Mouse (Mus musculus): ENCODE measurements at regions not wholly inside any gene's neighbourhood (a gene's known extent, or its start where the extent isn't known, plus 50 kb on each side); places are given as distances from the start of the nearest gene placed in this dataset.

- WGBS, result 75% methylated on average over 13 of the region's 13 CpGs
- no peak for DNase-seq (ENCODE audit: low spot score)
- H3K9ac ChIP-seq (ENCODE audit: low read length), result no peak overlapping the region
Observed at GRCm38 (mm10) chr9:98673461-98674114, 72.1 kb upstream of the Mrps22 start.

GRCm38 (mm10) chr9:98672361-98672760, 70.9 kb upstream of the Mrps22 start:
- H3K9me3 ChIP-seq (ENCODE audit: control insufficient read depth, low read length), result no peaks in the 10 kb centered on the region
- no peaks in the 10 kb centered on the region for H3K36me3 ChIP-seq (ENCODE audit: control insufficient read depth, insufficient read depth, low read length)
- ATAC-seq (replicated peaks; ENCODE audit: low FRiP score, low TSS enrichment, low read depth) (no peak), DNase-seq (ENCODE audit: low spot score) (no peak)
- no peak overlapping the region for H3K4me3 ChIP-seq (ENCODE audit: low read depth, low read length)
- H3K9ac ChIP-seq (ENCODE audit: low read length), result no peak overlapping the region
- H3K27ac ChIP-seq (ENCODE audit: low read depth), result no peak overlapping the region
- no peaks in the 10 kb centered on the region for H3K4me1 ChIP-seq (replicated peaks; ENCODE audit: control insufficient read depth, insufficient read depth, low read length)
- no peak overlapping the region for H3K4me2 ChIP-seq (ENCODE audit: low read length)
- WGBS, result 35% methylated on average over 9 of the region's 9 CpGs
- no peaks in the 10 kb centered on the region for H3K27me3 ChIP-seq (replicated peaks; ENCODE audit: control insufficient read depth, insufficient read depth, low read length)

More at GRCm38 (mm10) chr9:98673461-98674114, 72.1 kb upstream of the Mrps22 start:
- Histone ChIP-seq H3K4me3 (ENCODE audit: low read depth, low read length) (no peak overlapping the region), H3K4me2 (ENCODE audit: low read length) (no peak overlapping the region), H3K27me3 (replicated peaks; ENCODE audit: control insufficient read depth, insufficient read depth, low read length) (no peaks in the 10 kb centered on the region), H3K36me3 (ENCODE audit: control insufficient read depth, insufficient read depth, low read length) (no peaks in the 10 kb centered on the region), H3K4me1 (replicated peaks; ENCODE audit: control insufficient read depth, insufficient read depth, low read length) (no peaks in the 10 kb centered on the region), H3K9me3 (ENCODE audit: control insufficient read depth, low read length) (no peaks in the 10 kb centered on the region), H3K27ac (ENCODE audit: low read depth) (no peak overlapping the region)
- no peak for ATAC-seq (replicated peaks; ENCODE audit: low FRiP score, low TSS enrichment, low read depth)

GRCm38 (mm10) chr9:98668423-98669330, 67.2 kb upstream of the Mrps22 start:
- WGBS, result 82% methylated on average over 23 of the region's 23 CpGs
- H3K36me3 ChIP-seq (ENCODE audit: control insufficient read depth, insufficient read depth, low read length), result no peaks in the 10 kb centered on the region
- no peak overlapping the region for H3K4me3 ChIP-seq (ENCODE audit: low read depth, low read length)
- no peak overlapping the region for H3K4me2 ChIP-seq (ENCODE audit: low read length)
- no peak for DNase-seq (ENCODE audit: low spot score)
- H3K27me3 ChIP-seq (replicated peaks; ENCODE audit: control insufficient read depth, insufficient read depth, low read length), result no peaks in the 10 kb centered on the region
- ATAC-seq (replicated peaks; ENCODE audit: low FRiP score, low TSS enrichment, low read depth), result no peak
- H3K27ac ChIP-seq (ENCODE audit: low read depth), result no peak overlapping the region
- H3K9ac ChIP-seq (ENCODE audit: low read length), result no peak overlapping the region
- no peaks in the 10 kb centered on the region for H3K9me3 ChIP-seq (ENCODE audit: control insufficient read depth, low read length)
- no peaks in the 10 kb centered on the region for H3K4me1 ChIP-seq (replicated peaks; ENCODE audit: control insufficient read depth, insufficient read depth, low read length)

GRCm38 (mm10) chr9:98667072-98667471, 65.6 kb upstream of the Mrps22 start:
- ATAC-seq (replicated peaks; ENCODE audit: low FRiP score, low TSS enrichment, low read depth) (no peak), DNase-seq (ENCODE audit: low spot score) (no peak)
- Histone ChIP-seq H3K4me2 (ENCODE audit: low read length) (no peak overlapping the region), H3K27ac (ENCODE audit: low read depth) (no peak overlapping the region), H3K9ac (ENCODE audit: low read length) (no peak overlapping the region), H3K4me3 (ENCODE audit: low read depth, low read length) (no peak overlapping the region), H3K27me3 (replicated peaks; ENCODE audit: control insufficient read depth, insufficient read depth, low read length) (no peaks in the 10 kb centered on the region), H3K4me1 (replicated peaks; ENCODE audit: control insufficient read depth, insufficient read depth, low read length) (no peaks in the 10 kb centered on the region), H3K9me3 (ENCODE audit: control insufficient read depth, low read length) (no peaks in the 10 kb centered on the region), H3K36me3 (ENCODE audit: control insufficient read depth, insufficient read depth, low read length) (no peaks in the 10 kb centered on the region)
- WGBS, result 73% methylated on average over 3 of the region's 3 CpGs

- Histone ChIP-seq H3K9ac (ENCODE audit: low read length) (no peak overlapping the region), H3K9me3 (ENCODE audit: control insufficient read depth, low read length) (no peaks in the 10 kb centered on the region), H3K4me2 (ENCODE audit: low read length) (no peak overlapping the region), H3K4me1 (replicated peaks; ENCODE audit: control insufficient read depth, insufficient read depth, low read length) (no peaks in the 10 kb centered on the region), H3K27ac (ENCODE audit: low read depth) (no peak overlapping the region), H3K4me3 (ENCODE audit: low read depth, low read length) (no peak overlapping the region), H3K27me3 (replicated peaks; ENCODE audit: control insufficient read depth, insufficient read depth, low read length) (no peaks in the 10 kb centered on the region), H3K36me3 (ENCODE audit: control insufficient read depth, insufficient read depth, low read length) (no peaks in the 10 kb centered on the region)
- DNase-seq (ENCODE audit: low spot score) (no peak), ATAC-seq (replicated peaks; ENCODE audit: low FRiP score, low TSS enrichment, low read depth) (no peak)
- 49% methylated on average over 3 of the region's 3 CpGs for WGBS
Observed at GRCm38 (mm10) chr9:98663011-98663410, 61.6 kb upstream of the Mrps22 start.

GRCm38 (mm10) chr9:98651681-98652080, 50.2 kb upstream of the Mrps22 start:
- ATAC-seq (replicated peaks; ENCODE audit: low FRiP score, low TSS enrichment, low read depth), result no peak
- DNase-seq (ENCODE audit: low spot score), result no peak
- H3K4me3 ChIP-seq (ENCODE audit: low read depth, low read length), result no peak overlapping the region
- H3K9ac ChIP-seq (ENCODE audit: low read length), result no peak overlapping the region
- H3K4me1 ChIP-seq (replicated peaks; ENCODE audit: control insufficient read depth, insufficient read depth, low read length), result no peaks in the 10 kb centered on the region
- WGBS, result 85% methylated on average over 2 of the region's 2 CpGs
- H3K27ac ChIP-seq (ENCODE audit: low read depth), result no peak overlapping the region
- no peaks in the 10 kb centered on the region for H3K36me3 ChIP-seq (ENCODE audit: control insufficient read depth, insufficient read depth, low read length)
- no peaks in the 10 kb centered on the region for H3K27me3 ChIP-seq (replicated peaks; ENCODE audit: control insufficient read depth, insufficient read depth, low read length)
- H3K9me3 ChIP-seq (ENCODE audit: control insufficient read depth, low read length), result no peaks in the 10 kb centered on the region
- no peak overlapping the region for H3K4me2 ChIP-seq (ENCODE audit: low read length)
